11 mouse cellular contexts compared by ENCODE assay signal in genomic region chr6:112758541-112758940, GRCm38 (mm10).
A peak's percentile ranks its signal among the peaks of the same experiment; 100 is the strongest.
DNase-seq lines count a peak whose midpoint lies in the region; ATAC-seq lines count a peak whose summit lies in the region.
"Had no signal": no experiment of that assay in that cellular context is flagged by ENCODE, and none has a peak within 500 bp of the region (broad histone marks: within the 10 kb centered on the region; RNA-seq: fewer than 3 reads in every experiment).

No protein-coding gene starts in this region.

- peak; percentile 34 to 45 for DNase-seq in heart, postnatal 10 days
- peak; percentile 9 for DNase-seq in ovary, postnatal 14 days (ENCODE audit: low spot score)
- no peak for DNase-seq in ovary, postnatal 36 days (ENCODE audit: low spot score)
- DNase-seq in kidney, adult 9 months = peak; percentile 64
- DNase-seq in left cerebral cortex, postnatal 36 days (ENCODE audit: low spot score in 2 of 2) = no peak
- DNase-seq in spleen, adult 18-20 months = no peak

- H3K9ac ChIP-seq in heart, embryonic 12.5 days = no peak overlapping the region
- H3K9ac ChIP-seq: limb, embryonic 15.5 days had no signal

- H3K9me3 ChIP-seq in heart, embryonic 12.5 days (replicated peaks) = no peaks in the 10 kb centered on the region
- H3K9me3 ChIP-seq: limb, embryonic 15.5 days had no signal

- 65% methylated on average over 4 of the region's 4 CpGs for WGBS in heart, embryonic 12.5 days

- H3K4me1 ChIP-seq in heart, embryonic 12.5 days (replicated peaks) = no peaks in the 10 kb centered on the region

- H3K27ac ChIP-seq in heart, embryonic 12.5 days (ENCODE audit: poor library complexity, severe bottlenecking) = no peak overlapping the region
- H3K27ac ChIP-seq: limb, embryonic 15.5 days had no signal

- no peak overlapping the region for H3K4me3 ChIP-seq in heart, embryonic 12.5 days
- H3K4me3 ChIP-seq: layer of hippocampus, adult 2 months; limb, embryonic 15.5 days had no signal

- H3K27me3 ChIP-seq in heart, embryonic 12.5 days (replicated peaks) = no peaks in the 10 kb centered on the region
- H3K27me3 ChIP-seq: limb, embryonic 15.5 days had no signal

- intact Hi-C loops in heart, postnatal 10 days (cut with DNase I) = no loop called here
- intact Hi-C loops in left cerebral cortex, postnatal 36 days (cut with DNase I) = no loop called here

- H3K4me2 ChIP-seq in heart, embryonic 12.5 days = no peak overlapping the region
- H3K4me2 ChIP-seq: limb, embryonic 15.5 days had no signal

- no peaks in the 10 kb centered on the region for H3K36me3 ChIP-seq in heart, embryonic 12.5 days

- no peak for ATAC-seq in heart, embryonic 12.5 days (ENCODE audit: insufficient number of reproducible peaks, low FRiP score)
- no peak for ATAC-seq in frontal cortex, adult (ENCODE audit: low TSS enrichment)
- ATAC-seq: forebrain, embryonic 14.5 days had no signal

Comparison
In these comparisons a context has a peak if more than half of its experiments do, and no peak if none do; other contexts are left out.
1. DNase-seq: peak in heart, postnatal 10 days (2 of 2), ovary, postnatal 14 days (single experiment) and kidney, adult 9 months (single experiment); none in ovary, postnatal 36 days (single experiment), left cerebral cortex, postnatal 36 days (0 of 2) and spleen, adult 18-20 months (0 of 2).